Mouse (Mus musculus): ENCODE measurements around the gene Gfra4.

- no peak for TF ChIP-seq CTCF (IDR thresholded peaks at IDR 0.05; ENCODE audit: insufficient read depth, low read depth, low read length)
- TF ChIP-seq POLR2A (IDR thresholded peaks at IDR 0.05; ENCODE audit: insufficient read depth, low read depth, low read length) = no peak
These were observed 17.7 kb downstream of the Gfra4 start for GRCm38 (mm10) chr2:131025230-131025629.
